In the genomic region with DNA sequence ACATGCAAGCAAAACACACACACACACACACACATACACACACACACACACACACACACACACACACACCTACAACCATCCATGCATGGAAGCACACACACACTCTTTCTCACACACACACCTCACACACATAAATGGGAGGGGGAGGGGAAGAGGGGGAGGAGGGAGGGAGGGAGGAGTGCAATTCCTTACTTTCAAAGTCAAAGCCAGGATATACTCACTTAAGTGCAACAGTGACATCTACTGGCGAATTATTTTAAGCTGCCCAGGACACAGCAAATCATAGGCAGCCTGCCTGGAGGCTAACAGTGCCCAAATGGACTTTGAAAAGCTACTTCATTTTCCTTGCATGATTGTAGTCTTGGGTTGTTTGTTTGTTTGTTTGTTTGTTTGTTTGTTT, we compare ENCODE assay signal across 9 mouse cellular contexts.
A peak's percentile ranks its signal among the peaks of the same experiment; 100 is the strongest.
DNase-seq lines count a peak whose midpoint lies in the region; ATAC-seq lines count a peak whose summit lies in the region.
"Had no signal": no experiment of that assay in that cellular context is flagged by ENCODE, and none has a peak within 500 bp of the region (broad histone marks: within the 10 kb centered on the region; RNA-seq: fewer than 3 reads in every experiment).

No protein-coding gene starts in this region.

- no peak overlapping the region for H3K27ac ChIP-seq in limb, embryonic 11.5 days (replicated peaks; ENCODE audit: low read depth, low read length)
- no peak overlapping the region for H3K27ac ChIP-seq in midbrain, embryonic 15.5 days
- H3K27ac ChIP-seq: embryonic facial prominence, embryonic 13.5 days had no signal

- no peaks in the 10 kb centered on the region for H3K36me3 ChIP-seq in limb, embryonic 11.5 days (ENCODE audit: control insufficient read depth, insufficient read depth, low read length)
- no peaks in the 10 kb centered on the region for H3K36me3 ChIP-seq in midbrain, embryonic 15.5 days (replicated peaks)
- H3K36me3 ChIP-seq: embryonic facial prominence, embryonic 13.5 days had no signal

- WGBS in limb, embryonic 11.5 days, result 0% methylated on average over 1 of the region's 1 CpGs
- WGBS in midbrain, embryonic 15.5 days, result 0% methylated on average over 1 of the region's 1 CpGs

- no peak overlapping the region for H3K9ac ChIP-seq in limb, embryonic 11.5 days (ENCODE audit: low read length)
- H3K9ac ChIP-seq in midbrain, embryonic 15.5 days, result no peak overlapping the region
- H3K9ac ChIP-seq: embryonic facial prominence, embryonic 13.5 days had no signal

- DNase-seq in 3T3-L1 (ENCODE audit: low read depth, low spot score), result peak; percentile 95
- DNase-seq in Muller cell, postnatal 12 days (ENCODE audit: inconsistent ontology term), result peak; percentile 49
- peak; percentile 91 for DNase-seq in kidney, adult 9 months
- DNase-seq in limb, embryonic 11.5 days (ENCODE audit: low spot score), result peak; percentile 75
- DNase-seq in thymus, postnatal 14 days, result peak; percentile 31

- peaks cover 8% of the 10 kb centered on the region; the same call in 1 of the 2 replicates for H3K4me1 ChIP-seq in limb, embryonic 11.5 days (ENCODE audit: control insufficient read depth, insufficient read depth, low read length)
- H3K4me1 ChIP-seq in midbrain, embryonic 15.5 days, result no peaks in the 10 kb centered on the region

- H3K9me3 ChIP-seq in limb, embryonic 11.5 days (ENCODE audit: control insufficient read depth, low read length), result no peaks in the 10 kb centered on the region
- no peaks in the 10 kb centered on the region for H3K9me3 ChIP-seq in midbrain, embryonic 15.5 days
- H3K9me3 ChIP-seq: embryonic facial prominence, embryonic 13.5 days had no signal

- peak; percentile 94 for ATAC-seq in common myeloid progenitor, adult 5-6 weeks (replicated peaks; ENCODE audit: low read depth, poor library complexity, severe bottlenecking)
- peak; percentile 96 for ATAC-seq in granulocyte monocyte progenitor cell, adult 5-6 weeks (replicated peaks; ENCODE audit: poor library complexity, severe bottlenecking)
- peak; percentile 76; the same call in 1 of the 2 replicates for ATAC-seq in limb, embryonic 11.5 days (ENCODE audit: insufficient number of reproducible peaks, low FRiP score, low TSS enrichment, low read depth)
- peak; percentile 91 for ATAC-seq in midbrain, embryonic 15.5 days (replicated peaks)

- H3K27me3 ChIP-seq in limb, embryonic 11.5 days (ENCODE audit: control insufficient read depth, insufficient read depth, low read length), result no peaks in the 10 kb centered on the region
- H3K27me3 ChIP-seq in midbrain, embryonic 15.5 days (replicated peaks), result no peaks in the 10 kb centered on the region
- H3K27me3 ChIP-seq: embryonic facial prominence, embryonic 13.5 days had no signal

- no peak overlapping the region for H3K4me2 ChIP-seq in limb, embryonic 11.5 days (ENCODE audit: low read depth, severe bottlenecking)
- no peak overlapping the region for H3K4me2 ChIP-seq in midbrain, embryonic 15.5 days
- H3K4me2 ChIP-seq: embryonic facial prominence, embryonic 13.5 days had no signal

- H3K4me3 ChIP-seq in limb, embryonic 11.5 days (ENCODE audit: low read depth, low read length), result no peak overlapping the region
- no peak overlapping the region for H3K4me3 ChIP-seq in midbrain, embryonic 15.5 days
- H3K4me3 ChIP-seq: embryonic facial prominence, embryonic 13.5 days had no signal

Comparison
In these comparisons a context has a peak if more than half of its experiments do, and no peak if none do; other contexts are left out.
1. DNase-seq: peak in every context shown above with its lines; median percentile 95 in 3T3-L1; 91 in kidney, adult 9 months; 75 in limb, embryonic 11.5 days; 49 in Muller cell, postnatal 12 days; 31 in thymus, postnatal 14 days.